Mouse (Mus musculus): ENCODE measurements at regions not wholly inside any gene's neighbourhood (a gene's known extent, or its start where the extent isn't known, plus 50 kb on each side); places are given as distances from the start of the nearest gene placed in this dataset.
"Not testable (repeated sequence)": the region's sequence is repeated elsewhere in the genome, so short reads cannot be mapped to it uniquely, and the experiment has no call there.

GRCm38 (mm10) chr1:184174416-184174815, 140.3 kb upstream of the 1700056E22Rik start:
- TF ChIP-seq CTCF, EP300 (IDR thresholded peaks at IDR 0.05; ENCODE audit: low read depth): not testable (repeated sequence)

Measured in liver, embryonic 14.5 days (tissue).